Mouse (Mus musculus): ENCODE measurements around the gene Hoxa11. TPM values are rescaled to one million over a fixed set of nuclear protein-coding genes. Genes with fewer than 3 reads are reported as not detected.

Hoxa11 gene
- polyA plus RNA-seq, 1 experiment from 2014 or later, result not detected

- Histone ChIP-seq H3K36me3 (ENCODE audit: control insufficient read depth, insufficient read depth, low read length) (no peaks in the 10 kb centered on the region), H3K9ac (ENCODE audit: low read length) (no peak overlapping the region), H3K27ac (replicated peaks in 1 of 2; ENCODE audit: control insufficient read depth in 1 of 2, insufficient read depth in 1 of 2, low read depth in 2 of 2, low read length in 2 of 2) (no peak overlapping the region), H3K4me3 (ENCODE audit: control insufficient read depth in 1 of 2, insufficient read depth in 1 of 2, low read depth in 1 of 2, low read length in 2 of 2) (peak overlapping the region in 1 of 2 experiments; percentile 15; a peak in 1 of 4 replicates), H3K27me3 (ENCODE audit: control insufficient read depth, insufficient read depth, low read length) (peaks cover 100% of the 10 kb centered on the region), H3K4me2 (ENCODE audit: low read length) (peak overlapping the region; percentile 33), H3K4me1 (ENCODE audit: control insufficient read depth in 2 of 2, insufficient read depth in 2 of 2, low read length in 2 of 2) (peaks cover under 1 to 6% of the 10 kb centered on the region in 2 experiments; a peak in 2 of 4 replicates), H3K9me3 (ENCODE audit: control insufficient read depth, low read length) (no peaks in the 10 kb centered on the region)
- ATAC-seq (ENCODE audit: insufficient number of reproducible peaks, insufficient read depth, low FRiP score, low read depth), result no peak
- 1% methylated on average over 59 of the region's 71 CpGs for WGBS
Observed at GRCm38 (mm10) chr6:52245040-52245756, 412 bp downstream of the Hoxa11 start.

GRCm38 (mm10) chr6:52244471-52245039 is 1.1 kb downstream of the Hoxa11 start:
- no peak for ATAC-seq (ENCODE audit: insufficient number of reproducible peaks, insufficient read depth, low FRiP score, low read depth)
- Histone ChIP-seq H3K9ac (ENCODE audit: low read length) (no peak overlapping the region), H3K4me3 (ENCODE audit: control insufficient read depth in 1 of 2, insufficient read depth in 1 of 2, low read depth in 1 of 2, low read length in 2 of 2) (peak overlapping the region in 1 of 2 experiments; percentile 15; a peak in 1 of 4 replicates), H3K27me3 (ENCODE audit: control insufficient read depth, insufficient read depth, low read length) (peaks cover 100% of the 10 kb centered on the region), H3K4me1 (ENCODE audit: control insufficient read depth in 2 of 2, insufficient read depth in 2 of 2, low read length in 2 of 2) (peaks cover 3 to 6% of the 10 kb centered on the region in 2 experiments; a peak in 2 of 4 replicates), H3K36me3 (ENCODE audit: control insufficient read depth, insufficient read depth, low read length) (no peaks in the 10 kb centered on the region), H3K9me3 (ENCODE audit: control insufficient read depth, low read length) (no peaks in the 10 kb centered on the region), H3K27ac (replicated peaks in 1 of 2; ENCODE audit: control insufficient read depth in 1 of 2, insufficient read depth in 1 of 2, low read depth in 2 of 2, low read length in 2 of 2) (no peak overlapping the region), H3K4me2 (ENCODE audit: low read length) (peak overlapping the region; percentile 33; the same call in 1 of the 2 replicates)
- 2% methylated on average over 23 of the region's 23 CpGs for WGBS

- H3K4me2 ChIP-seq (ENCODE audit: low read length), result no peak overlapping the region
Observed at GRCm38 (mm10) chr6:52243681-52244121, 1.9 kb downstream of the Hoxa11 start.

GRCm38 (mm10) chr6:52242801-52243332 is 2.7 kb downstream of the Hoxa11 start:
- Histone ChIP-seq H3K27me3 (ENCODE audit: control insufficient read depth, insufficient read depth, low read length) (peaks cover 99% of the 10 kb centered on the region), H3K4me3 (ENCODE audit: control insufficient read depth in 1 of 2, insufficient read depth in 1 of 2, low read depth in 1 of 2, low read length in 2 of 2) (no peak overlapping the region), H3K9ac (ENCODE audit: low read length) (no peak overlapping the region), H3K9me3 (ENCODE audit: control insufficient read depth, low read length) (no peaks in the 10 kb centered on the region), H3K36me3 (ENCODE audit: control insufficient read depth, insufficient read depth, low read length) (no peaks in the 10 kb centered on the region), H3K4me1 (ENCODE audit: control insufficient read depth in 2 of 2, insufficient read depth in 2 of 2, low read length in 2 of 2) (peaks cover 3 to 6% of the 10 kb centered on the region in 2 experiments; a peak in 2 of 4 replicates), H3K4me2 (ENCODE audit: low read length) (no peak overlapping the region), H3K27ac (replicated peaks in 1 of 2; ENCODE audit: control insufficient read depth in 1 of 2, insufficient read depth in 1 of 2, low read depth in 2 of 2, low read length in 2 of 2) (no peak overlapping the region)
- no peak for ATAC-seq (ENCODE audit: insufficient number of reproducible peaks, insufficient read depth, low FRiP score, low read depth)
- WGBS, result 6% methylated on average over 4 of the region's 4 CpGs

More at GRCm38 (mm10) chr6:52243681-52244121, 1.9 kb downstream of the Hoxa11 start:
- Histone ChIP-seq H3K36me3 (ENCODE audit: control insufficient read depth, insufficient read depth, low read length) (no peaks in the 10 kb centered on the region), H3K4me1 (ENCODE audit: control insufficient read depth in 2 of 2, insufficient read depth in 2 of 2, low read length in 2 of 2) (peaks cover 3 to 6% of the 10 kb centered on the region in 2 experiments; a peak in 2 of 4 replicates), H3K27me3 (ENCODE audit: control insufficient read depth, insufficient read depth, low read length) (peaks cover 99% of the 10 kb centered on the region), H3K9ac (ENCODE audit: low read length) (no peak overlapping the region), H3K27ac (replicated peaks in 1 of 2; ENCODE audit: control insufficient read depth in 1 of 2, insufficient read depth in 1 of 2, low read depth in 2 of 2, low read length in 2 of 2) (no peak overlapping the region), H3K4me3 (ENCODE audit: control insufficient read depth in 1 of 2, insufficient read depth in 1 of 2, low read depth in 1 of 2, low read length in 2 of 2) (no peak overlapping the region), H3K9me3 (ENCODE audit: control insufficient read depth, low read length) (no peaks in the 10 kb centered on the region)
- no peak for ATAC-seq (ENCODE audit: insufficient number of reproducible peaks, insufficient read depth, low FRiP score, low read depth)
- under 1% methylated on average over 12 of the region's 12 CpGs for WGBS

- H3K9ac ChIP-seq (ENCODE audit: low read length), result no peak overlapping the region
Observed at GRCm38 (mm10) chr6:52241001-52241621, 4.5 kb downstream of the Hoxa11 start.

GRCm38 (mm10) chr6:52240389-52241000 is 5.1 kb downstream of the Hoxa11 start, which contains the start of gene Hoxa10:
Gene Hoxa10 (minus strand): TSS chr6:52240854.
- Histone ChIP-seq H3K4me3 (ENCODE audit: control insufficient read depth in 1 of 2, insufficient read depth in 1 of 2, low read depth in 1 of 2, low read length in 2 of 2) (peak within 1 kb of the TSS; percentile 10 to 15; a peak in 2 of 4 replicates), H3K4me2 (ENCODE audit: low read length) (peak within 1 kb of the TSS; percentile 47), H3K27me3 (ENCODE audit: control insufficient read depth, insufficient read depth, low read length) (peaks cover 99% of the 10 kb centered on the region), H3K36me3 (ENCODE audit: control insufficient read depth, insufficient read depth, low read length) (no peaks in the 10 kb centered on the region), H3K9me3 (ENCODE audit: control insufficient read depth, low read length) (no peaks in the 10 kb centered on the region), H3K27ac (replicated peaks in 1 of 2; ENCODE audit: control insufficient read depth in 1 of 2, insufficient read depth in 1 of 2, low read depth in 2 of 2, low read length in 2 of 2) (no peak within 1 kb of the TSS), H3K4me1 (ENCODE audit: control insufficient read depth in 2 of 2, insufficient read depth in 2 of 2, low read length in 2 of 2) (peaks cover 3 to 6% of the 10 kb centered on the region in 2 experiments; a peak in 2 of 4 replicates), H3K9ac (ENCODE audit: low read length) (no peak within 1 kb of the TSS)
- WGBS, result under 1% methylated on average over 35 of the region's 35 CpGs
- ATAC-seq (ENCODE audit: insufficient number of reproducible peaks, insufficient read depth, low FRiP score, low read depth), result no peak

More at GRCm38 (mm10) chr6:52241001-52241621, 4.5 kb downstream of the Hoxa11 start:
- Histone ChIP-seq H3K27me3 (ENCODE audit: control insufficient read depth, insufficient read depth, low read length) (peaks cover 99% of the 10 kb centered on the region), H3K36me3 (ENCODE audit: control insufficient read depth, insufficient read depth, low read length) (no peaks in the 10 kb centered on the region), H3K4me3 (ENCODE audit: control insufficient read depth in 1 of 2, insufficient read depth in 1 of 2, low read depth in 1 of 2, low read length in 2 of 2) (no peak overlapping the region), H3K9me3 (ENCODE audit: control insufficient read depth, low read length) (no peaks in the 10 kb centered on the region), H3K4me1 (ENCODE audit: control insufficient read depth in 2 of 2, insufficient read depth in 2 of 2, low read length in 2 of 2) (peaks cover 3 to 6% of the 10 kb centered on the region in 2 experiments; a peak in 2 of 4 replicates), H3K27ac (replicated peaks in 1 of 2; ENCODE audit: control insufficient read depth in 1 of 2, insufficient read depth in 1 of 2, low read depth in 2 of 2, low read length in 2 of 2) (no peak overlapping the region), H3K4me2 (ENCODE audit: low read length) (no peak overlapping the region)
- 4% methylated on average over 9 of the region's 9 CpGs for WGBS
- no peak; the same call in 1 of the 2 replicates for ATAC-seq (ENCODE audit: insufficient number of reproducible peaks, insufficient read depth, low FRiP score, low read depth)
